Mouse (Mus musculus) spleen, postnatal 0 days (tissue): ENCODE measurements around the gene Uqcc2. TPM values are rescaled to one million over a fixed set of nuclear protein-coding genes. Genes with fewer than 3 reads are reported as not detected.

ENCODE experiments used
- polyA plus RNA-seq: library from polyadenylated mRNA; unstranded; fragments of >200 nt; fragmentation: Nextera tagmentation; extraction: Ambion mirVana; gene quantifications from 2 replicates; pipeline ENCODE4 v1.2.1, GENCODE M21; 2015

Gene Uqcc2
- polyA plus RNA-seq = 160 and 163 TPM in 2 replicates

DNA sequence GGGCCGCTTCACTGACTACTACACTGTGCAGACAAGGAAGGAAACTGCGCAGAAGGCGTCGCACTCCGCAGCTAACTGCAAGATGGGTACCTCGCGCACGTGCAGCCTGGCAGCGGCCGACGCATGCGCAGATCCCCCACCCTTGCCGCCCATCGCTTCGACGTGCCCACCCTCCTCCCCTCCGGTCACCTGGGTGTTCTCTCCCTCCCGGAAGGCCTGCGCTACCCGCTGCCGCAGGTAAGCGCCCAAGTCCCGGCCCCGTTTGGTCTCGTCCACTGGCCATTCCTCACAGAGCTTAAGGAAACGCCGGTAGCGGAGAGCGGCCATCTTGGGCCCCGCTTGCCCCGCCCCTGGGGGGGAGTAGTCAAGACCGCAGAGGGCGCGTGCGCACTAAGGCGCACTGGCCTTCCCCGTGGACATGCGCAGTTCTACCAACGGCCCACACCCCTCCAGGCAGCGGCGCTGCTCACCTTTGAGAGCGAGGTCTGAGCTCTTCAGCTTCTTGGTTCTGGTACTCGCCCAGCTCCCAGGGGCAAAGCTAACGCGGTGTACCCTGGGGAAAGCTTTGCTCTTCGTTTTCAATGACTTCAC lies at the start of gene Uqcc2:
Gene Uqcc2, minus strand, starts transcription at position 366 of the 591 bp plus-strand sequence.

DNA sequence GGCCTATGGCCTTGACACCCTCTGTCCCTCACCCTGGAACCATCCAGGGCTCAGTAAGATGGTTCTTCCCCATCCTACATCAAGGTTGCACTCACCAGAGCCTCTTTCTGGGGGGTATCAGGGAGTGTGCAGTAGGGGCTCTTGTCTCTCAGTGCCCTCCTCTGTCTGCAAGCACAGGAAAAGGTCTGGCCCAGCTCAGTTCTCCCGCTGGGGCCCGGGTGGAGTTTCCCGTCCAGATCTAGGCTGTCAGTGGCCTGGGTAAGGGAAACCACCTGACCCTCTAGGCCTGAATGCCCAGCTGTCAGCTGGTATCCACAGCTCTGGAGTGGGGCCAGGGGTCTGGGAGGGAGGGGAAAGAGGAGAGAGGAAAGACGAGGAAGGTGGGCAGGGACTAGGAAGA lies 33.8 kb upstream of the Uqcc2 start, which contains the start of gene Ip6k3:
Gene Ip6k3, minus strand, starts transcription at position 251 of the 400 bp plus-strand sequence.

Other genes starting within 250 kb of the Uqcc2 start
- gene Kifc5b, start 216.8 kb downstream of the Uqcc2 start, polyA plus RNA-seq = 8.2 and 8.5 TPM in 2 replicates
- 5.8 and 7.9 TPM in 2 replicates for gene Phf1, start 200.9 kb downstream of the Uqcc2 start, polyA plus RNA-seq
- 139 and 150 TPM in 2 replicates for gene Cuta, start 194.3 kb downstream of the Uqcc2 start, polyA plus RNA-seq
- gene Syngap1, start 192.7 kb downstream of the Uqcc2 start, polyA plus RNA-seq = 1.1 and 1.9 TPM in 2 replicates
- 6.2 and 6.8 TPM in 2 replicates for gene Zbtb9, start 160.7 kb downstream of the Uqcc2 start, polyA plus RNA-seq
- gene Bak1, start 104.9 kb downstream of the Uqcc2 start, polyA plus RNA-seq = 5.9 and 7.0 TPM in 2 replicates
- 1.5 and 2.3 TPM in 2 replicates for gene Itpr3, start 76.6 kb downstream of the Uqcc2 start, polyA plus RNA-seq
- gene Ip6k3, start 33.9 kb upstream of the Uqcc2 start, polyA plus RNA-seq = 0.13 and 0.25 TPM in 2 replicates
- gene Lemd2, start 70.6 kb upstream of the Uqcc2 start, polyA plus RNA-seq = 9.5 and 10.6 TPM in 2 replicates